Mouse (Mus musculus) stomach, embryonic 14.5 days (tissue): ENCODE data around the gene 4930578G10Rik. TPM values are rescaled to one million over a fixed set of nuclear protein-coding genes. Genes with fewer than 3 reads are reported as not detected.
"Not testable (repeated sequence)": the region's sequence is repeated elsewhere in the genome, so short reads cannot be mapped to it uniquely, and the experiment has no call there.

Source experiments
- ATAC-seq: fragments of 200-750 bp; cut with Nextera tagmentation; 2 replicates; pipeline ENCODE4 v1.8.0; 2017; ENCODE audit warnings: low read depth, moderate TSS enrichment; ENCODE audit not compliant: insufficient number of reproducible peaks, insufficient read depth, low FRiP score
- H3K27ac ChIP-seq: fragments of 300-500 bp; sonication (generic); 2 replicates; pipeline ENCODE4 v1.5.1; 2014; ENCODE audit warnings: mild to moderate bottlenecking, low read length, moderate library complexity, mixed read lengths
- H3K27me3 ChIP-seq: fragments of 300-500 bp; sonication (generic); 2 replicates; pipeline ENCODE4 v1.6.1; 2014; ENCODE audit warnings: low read length, control low read depth, mixed read lengths; ENCODE audit not compliant: control insufficient read depth, insufficient read depth
- H3K36me3 ChIP-seq: fragments of 300-500 bp; sonication (generic); 2 replicates; pipeline ENCODE4 v1.6.1; 2014; ENCODE audit warnings: mild to moderate bottlenecking, control low read depth, low read length, moderate library complexity, mixed read lengths; ENCODE audit not compliant: control insufficient read depth, insufficient read depth
- H3K4me1 ChIP-seq: fragments of 300-500 bp; sonication (generic); 2 replicates; pipeline ENCODE4 v1.6.1; 2014; ENCODE audit warnings: low read length, control low read depth, mixed read lengths; ENCODE audit not compliant: control insufficient read depth, insufficient read depth
- H3K4me2 ChIP-seq: fragments of 300-500 bp; sonication (generic); replicated peaks from 2 replicates; pipeline ENCODE4 v1.6.1; 2014; ENCODE audit warnings: low read depth, low read length, control low read depth
- H3K4me3 ChIP-seq: fragments of 300-500 bp; sonication (generic); 2 replicates; pipeline ENCODE4 v1.5.1; 2014; ENCODE audit warnings: low read depth, low read length, control low read depth
- H3K9ac ChIP-seq: fragments of 300-500 bp; sonication (generic); replicated peaks from 2 replicates; pipeline ENCODE4 v1.6.1; 2014; ENCODE audit warnings: low read depth, mild to moderate bottlenecking, control low read depth, low read length, moderate library complexity, mixed read lengths
- H3K9me3 ChIP-seq: fragments of 300-500 bp; sonication (generic); 2 replicates; pipeline ENCODE4 v1.6.1; 2016; ENCODE audit warnings: low read depth, low read length, control low read depth; ENCODE audit not compliant: control insufficient read depth
- WGBS: fragments of 180-500 bp; shearing (Covaris S2); extraction: QIAGEN DNeasy Blood & Tissue Kit; methylation state at CpG from one replicate; pipeline ENCODE4 v1.1.7; 2014; 5-methylcytosine and 5-hydroxymethylcytosine counted together
- polyA plus RNA-seq: library from polyadenylated mRNA; unstranded; fragments of >200 nt; fragmentation: Nextera tagmentation; extraction: Ambion mirVana; gene quantifications from 2 replicates; pipeline ENCODE4 v1.2.1, GENCODE M21; 2014

4930578G10Rik gene
- 0.51 TPM in 1 of 2 replicates, not detected in the other for polyA plus RNA-seq

DNA sequence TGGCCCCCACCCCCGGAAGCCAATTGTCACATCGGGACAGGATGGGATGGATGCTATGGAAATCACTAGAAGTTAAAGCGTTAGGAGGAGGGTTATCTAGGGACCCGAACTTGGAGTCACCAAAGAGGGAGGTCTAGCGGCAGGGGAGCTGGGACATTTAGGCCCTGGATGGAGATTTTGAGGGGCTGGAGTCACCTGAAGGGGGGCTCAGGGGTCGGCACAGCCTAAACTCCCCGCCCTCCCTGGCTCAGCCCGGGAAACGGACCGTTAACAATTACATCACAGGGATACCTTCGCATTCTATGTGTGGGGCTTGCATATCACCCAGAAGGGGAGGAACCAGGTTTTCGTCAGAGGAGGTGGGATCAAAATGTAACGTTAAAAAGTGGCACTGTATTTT, at the start of gene 4930578G10Rik:
Gene 4930578G10Rik, plus strand, starts transcription at position 301 of the 400 bp plus-strand sequence.
- not testable (repeated sequence) for H3K9me3 ChIP-seq, H3K27me3 ChIP-seq, H3K36me3 ChIP-seq, H3K4me3 ChIP-seq, H3K4me1 ChIP-seq, H3K27ac ChIP-seq, H3K9ac ChIP-seq, ATAC-seq, H3K4me2 ChIP-seq
- whole genome bisulfite sequencing: no CpG with 5 or more reads among the region's 13 CpGs

DNA sequence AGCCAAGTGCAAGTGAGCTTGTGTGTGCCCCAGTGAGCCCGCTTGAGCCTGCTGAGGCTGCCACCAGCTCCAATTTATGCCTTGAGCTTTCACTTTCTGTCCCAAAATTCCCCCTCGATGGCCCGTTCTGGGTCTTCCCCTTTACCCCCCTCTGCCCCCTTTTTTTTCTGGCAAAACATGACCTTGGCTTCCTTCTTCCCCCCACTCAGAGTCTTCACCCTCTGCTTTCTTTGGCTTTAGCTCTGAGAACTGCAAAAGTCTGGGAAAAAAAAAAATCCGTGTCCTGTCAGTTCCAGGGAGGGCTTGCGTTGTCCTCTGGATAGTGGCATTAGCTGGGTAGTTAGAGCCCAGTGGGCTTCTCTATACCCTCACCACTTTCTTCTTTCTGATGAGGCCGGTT, 21.1 kb downstream of the 4930578G10Rik start, which contains the start of gene Ccl19:
Gene Ccl19, minus strand, starts transcription at position 101 of the 400 bp plus-strand sequence.
- ATAC-seq, H3K27me3 ChIP-seq, H3K9me3 ChIP-seq, H3K27ac ChIP-seq, H3K9ac ChIP-seq, H3K4me1 ChIP-seq, H3K4me3 ChIP-seq, H3K4me2 ChIP-seq, H3K36me3 ChIP-seq: not testable (repeated sequence)
- no CpG with 5 or more reads among the region's 6 CpGs for WGBS

DNA sequence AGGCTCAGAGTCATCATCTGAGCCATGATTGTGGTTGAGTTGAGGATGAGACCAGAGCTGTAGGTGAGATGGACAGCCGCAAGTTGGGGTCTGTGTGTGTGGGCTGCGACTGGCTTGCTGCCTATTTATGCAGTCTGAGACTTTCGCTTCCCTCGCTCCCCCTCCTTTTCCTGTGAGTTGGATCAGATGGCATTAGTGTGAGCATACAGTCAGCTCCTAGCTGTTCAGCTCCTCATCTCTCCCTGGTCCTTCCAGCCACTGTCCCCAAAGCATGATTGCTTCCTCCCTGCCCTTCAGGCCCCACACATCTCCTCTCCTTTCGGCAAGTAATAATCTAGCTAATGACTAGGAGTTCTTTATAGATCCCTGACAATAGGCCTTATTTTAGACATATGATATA, 38.5 kb downstream of the 4930578G10Rik start, which contains the start of gene Ccl21a:
Gene Ccl21a, minus strand, starts transcription at position 101 of the 400 bp plus-strand sequence.
- H3K9ac ChIP-seq, H3K4me2 ChIP-seq, H3K4me1 ChIP-seq, H3K36me3 ChIP-seq, H3K4me3 ChIP-seq, H3K27ac ChIP-seq, ATAC-seq, H3K9me3 ChIP-seq, H3K27me3 ChIP-seq: not testable (repeated sequence)
- no CpG with 5 or more reads among the region's 5 CpGs for WGBS

DNA sequence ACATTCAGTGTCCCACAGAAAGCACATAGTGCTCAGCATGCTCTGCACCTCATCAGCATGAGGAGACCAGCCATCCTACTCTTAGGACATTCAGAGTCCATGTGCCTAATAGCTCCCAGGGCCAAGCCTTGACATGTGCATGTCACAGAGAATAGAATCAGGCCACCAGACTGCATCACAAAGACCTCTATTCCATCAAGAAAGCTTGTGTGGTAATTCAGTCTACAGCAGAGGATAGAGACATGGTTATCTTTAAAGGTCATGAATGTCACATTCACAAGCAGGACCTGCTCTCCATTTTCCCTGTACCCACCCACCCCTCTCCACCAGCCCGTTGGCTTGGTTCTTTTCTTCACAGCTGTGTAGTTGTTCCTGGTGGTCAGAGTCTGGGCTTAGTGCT, 118.4 kb downstream of the 4930578G10Rik start, which contains the start of gene Fam205a1:
Gene Fam205a1, minus strand, starts transcription at position 101 of the 400 bp plus-strand sequence.
- H3K27me3 ChIP-seq, H3K4me2 ChIP-seq, H3K9ac ChIP-seq, H3K4me1 ChIP-seq, ATAC-seq, H3K27ac ChIP-seq, H3K9me3 ChIP-seq, H3K36me3 ChIP-seq, H3K4me3 ChIP-seq: not testable (repeated sequence)
- 60% methylated on average over 1 of the region's 1 CpGs for WGBS

DNA sequence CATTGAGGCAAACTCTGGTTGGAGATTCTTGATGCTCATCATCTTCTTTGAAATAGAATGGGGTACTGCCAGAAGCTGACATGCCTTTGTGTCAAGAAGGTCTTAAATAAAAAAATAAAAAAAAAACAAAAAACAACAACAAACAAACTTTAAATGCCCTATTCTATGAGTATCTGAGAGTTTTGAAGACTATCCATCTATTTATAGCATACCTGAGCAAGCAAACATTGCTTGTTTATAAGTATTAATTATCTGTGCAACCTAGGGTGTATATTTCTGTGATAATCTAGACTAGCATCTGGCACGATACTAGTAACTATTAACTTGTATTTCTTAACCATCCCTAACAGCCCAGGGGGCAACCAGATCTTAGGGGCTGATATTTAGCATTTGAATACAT, 121.3 kb downstream of the 4930578G10Rik start, which contains the start of gene Gm12394:
Gene Gm12394, minus strand, starts transcription at position 101 of the 400 bp plus-strand sequence.
- not testable (repeated sequence) for H3K27ac ChIP-seq, H3K4me1 ChIP-seq, H3K4me3 ChIP-seq, H3K9ac ChIP-seq, H3K36me3 ChIP-seq, H3K9me3 ChIP-seq, H3K27me3 ChIP-seq, H3K4me2 ChIP-seq, ATAC-seq
- 73% methylated on average over 1 of the region's 1 CpGs for WGBS

DNA sequence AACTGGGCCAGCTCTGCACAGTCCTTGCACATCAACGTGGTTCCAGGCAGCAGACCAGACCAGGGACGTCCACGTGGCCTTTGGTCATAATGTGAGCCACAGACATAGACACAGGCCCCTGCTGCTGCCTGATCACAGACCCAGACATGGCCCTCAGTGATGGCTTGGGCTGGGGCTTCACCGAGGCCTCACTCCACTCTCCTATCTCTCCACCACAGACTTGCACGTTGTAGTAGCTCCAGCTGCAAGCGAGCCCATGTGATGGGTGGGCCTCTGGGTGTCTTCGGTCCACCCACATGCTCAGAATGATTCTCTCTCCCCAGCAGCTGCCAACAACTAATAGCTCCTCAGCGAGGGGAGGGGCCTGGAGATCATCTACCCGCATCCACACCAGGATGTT, 125.1 kb downstream of the 4930578G10Rik start:
- H3K27me3 ChIP-seq, H3K36me3 ChIP-seq, H3K9me3 ChIP-seq, ATAC-seq, H3K9ac ChIP-seq, H3K4me1 ChIP-seq, H3K27ac ChIP-seq, H3K4me2 ChIP-seq, H3K4me3 ChIP-seq: not testable (repeated sequence)
- 78% methylated on average over 9 of the region's 9 CpGs for WGBS

DNA sequence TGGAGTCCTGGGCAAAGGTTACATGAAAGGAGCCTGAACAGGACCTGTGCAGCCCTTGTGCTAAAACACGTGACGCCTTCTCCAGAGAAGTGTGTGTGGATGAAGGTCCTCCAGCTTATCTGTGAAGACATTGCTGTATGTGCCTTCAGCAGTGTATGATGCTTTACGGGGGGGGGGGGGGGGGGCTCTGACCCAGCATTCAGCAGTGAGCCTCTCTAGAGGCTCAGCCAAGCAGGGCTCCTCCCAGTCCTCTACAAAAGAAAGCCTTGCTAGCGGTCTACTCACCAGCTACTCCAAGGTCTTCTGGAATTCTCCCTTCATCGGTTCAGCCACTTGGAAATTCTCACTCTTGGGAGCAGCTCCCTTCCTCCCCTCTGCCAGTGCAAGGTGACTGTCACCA, 128.1 kb downstream of the 4930578G10Rik start:
- not testable (repeated sequence) for H3K27ac ChIP-seq, ATAC-seq, H3K27me3 ChIP-seq, H3K4me1 ChIP-seq, H3K9ac ChIP-seq, H3K9me3 ChIP-seq, H3K4me3 ChIP-seq, H3K4me2 ChIP-seq, H3K36me3 ChIP-seq
- WGBS: 83% methylated on average over 5 of the region's 5 CpGs

DNA sequence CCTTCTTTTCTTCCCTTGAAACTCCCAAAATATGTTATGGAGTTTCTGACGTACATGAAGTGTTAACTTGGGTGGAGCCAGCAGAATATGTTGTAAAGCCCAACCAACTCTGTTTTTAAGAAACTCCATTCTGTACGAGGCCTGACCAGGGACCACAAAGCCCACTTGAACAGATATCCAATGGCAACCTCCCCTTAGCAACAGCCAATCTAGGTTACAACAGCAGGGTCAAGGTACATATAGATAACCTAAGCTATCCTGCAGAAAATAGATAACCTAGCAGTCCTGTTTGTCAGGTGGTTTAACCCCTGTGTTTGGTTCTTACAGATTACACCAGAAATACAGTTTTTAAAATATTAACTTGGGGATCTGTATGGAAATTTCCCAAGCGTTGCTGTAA, 132.0 kb downstream of the 4930578G10Rik start:
- H3K27me3 ChIP-seq: no peaks in the 10 kb centered on the region
- 42% methylated on average over 3 of the region's 3 CpGs for WGBS

DNA sequence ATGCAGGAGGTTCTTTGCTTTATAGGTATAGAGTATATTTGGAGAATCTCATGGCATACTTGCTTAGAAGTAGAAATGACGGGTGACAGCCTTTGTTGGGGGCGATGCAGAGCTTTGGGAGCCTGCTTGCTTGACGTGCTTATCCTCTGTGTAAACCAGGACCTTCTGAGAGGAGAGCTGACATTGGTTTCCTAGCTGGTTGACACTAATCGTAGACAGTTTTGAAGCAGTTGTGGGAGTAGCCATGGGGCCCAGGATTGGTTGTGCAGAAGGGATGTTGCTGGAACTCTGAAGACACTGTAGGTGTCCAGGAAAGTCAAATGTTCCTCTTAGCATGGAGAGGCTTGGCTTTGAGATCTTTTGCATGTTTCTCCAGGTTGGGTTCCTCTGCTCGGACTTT, 132.8 kb downstream of the 4930578G10Rik start:
- H3K36me3 ChIP-seq: no peaks in the 10 kb centered on the region
- no peaks in the 10 kb centered on the region for H3K27me3 ChIP-seq
- H3K27ac ChIP-seq: no peak overlapping the region
- WGBS: 84% methylated on average over 5 of the region's 5 CpGs
- no peak for ATAC-seq
- no peak overlapping the region for H3K4me2 ChIP-seq
- H3K4me3 ChIP-seq: no peak overlapping the region
- no peak overlapping the region for H3K9ac ChIP-seq
- H3K9me3 ChIP-seq: no peaks in the 10 kb centered on the region
- H3K4me1 ChIP-seq: no peaks in the 10 kb centered on the region

More for the DNA sequence above, 132.0 kb downstream of the 4930578G10Rik start:
- H3K36me3 ChIP-seq: no peaks in the 10 kb centered on the region
- no peak; the same call in 1 of the 2 replicates for ATAC-seq
- H3K27ac ChIP-seq: no peak overlapping the region
- H3K9me3 ChIP-seq: no peaks in the 10 kb centered on the region
- no peak overlapping the region for H3K4me3 ChIP-seq
- no peak overlapping the region for H3K9ac ChIP-seq
- no peak overlapping the region for H3K4me2 ChIP-seq
- H3K4me1 ChIP-seq: no peaks in the 10 kb centered on the region
